Mouse (Mus musculus) embryonic facial prominence, embryonic 12.5 days (tissue): ENCODE measurements around the gene Palmd. TPM values are rescaled to one million over a fixed set of nuclear protein-coding genes. Genes with fewer than 3 reads are reported as not detected.
A peak's percentile ranks its signal among the peaks of the same experiment; 100 is the strongest.

Source experiments
- ATAC-seq: fragments of 200-750 bp; cut with Nextera tagmentation; 2 replicates; pipeline ENCODE4 v1.8.0; 2017; ENCODE audit not compliant: insufficient number of reproducible peaks, insufficient read depth, low FRiP score, low TSS enrichment
- H3K27ac ChIP-seq: fragments of 300-500 bp; sonication (generic); 2 replicates; pipeline ENCODE4 v1.5.1; 2016; ENCODE audit warnings: mild to moderate bottlenecking
- H3K27me3 ChIP-seq: fragments of 300-500 bp; sonication (generic); 2 replicates; pipeline ENCODE4 v1.6.1; 2016; ENCODE audit warnings: mild to moderate bottlenecking, moderate library complexity
- H3K36me3 ChIP-seq: fragments of 300-500 bp; sonication (generic); 2 replicates; pipeline ENCODE4 v1.6.1; 2016; ENCODE audit warnings: mild to moderate bottlenecking
- H3K4me1 ChIP-seq: fragments of 300-500 bp; sonication (generic); 2 replicates; pipeline ENCODE4 v1.6.1; 2016
- H3K4me2 ChIP-seq: fragments of 300-500 bp; sonication (generic); replicated peaks from 2 replicates; pipeline ENCODE4 v1.6.1; 2016; ENCODE audit warnings: mild to moderate bottlenecking, moderate library complexity
- H3K4me3 ChIP-seq: fragments of 300-500 bp; sonication (generic); 2 replicates; pipeline ENCODE4 v1.5.1; 2016; ENCODE audit warnings: mild to moderate bottlenecking
- H3K9ac ChIP-seq: fragments of 300-500 bp; sonication (generic); 2 replicates; pipeline ENCODE4 v1.6.1; 2016; ENCODE audit warnings: mild to moderate bottlenecking, moderate library complexity
- H3K9me3 ChIP-seq: fragments of 300-500 bp; sonication (generic); 2 replicates; pipeline ENCODE4 v1.6.1; 2016; ENCODE audit warnings: mild to moderate bottlenecking, moderate library complexity
- WGBS: fragments of 180-500 bp; shearing (Covaris S2); methylation state at CpG from one replicate; pipeline ENCODE4 v1.1.7; 2016; 5-methylcytosine and 5-hydroxymethylcytosine counted together
- polyA plus RNA-seq: library from polyadenylated mRNA; unstranded; fragments of >200 nt; fragmentation: Nextera tagmentation; extraction: Ambion mirVana; gene quantifications from 2 replicates; pipeline ENCODE4 v1.2.1, GENCODE M21; 2016

Gene Palmd
- 6.5 and 7.3 TPM in 2 replicates for polyA plus RNA-seq

DNA sequence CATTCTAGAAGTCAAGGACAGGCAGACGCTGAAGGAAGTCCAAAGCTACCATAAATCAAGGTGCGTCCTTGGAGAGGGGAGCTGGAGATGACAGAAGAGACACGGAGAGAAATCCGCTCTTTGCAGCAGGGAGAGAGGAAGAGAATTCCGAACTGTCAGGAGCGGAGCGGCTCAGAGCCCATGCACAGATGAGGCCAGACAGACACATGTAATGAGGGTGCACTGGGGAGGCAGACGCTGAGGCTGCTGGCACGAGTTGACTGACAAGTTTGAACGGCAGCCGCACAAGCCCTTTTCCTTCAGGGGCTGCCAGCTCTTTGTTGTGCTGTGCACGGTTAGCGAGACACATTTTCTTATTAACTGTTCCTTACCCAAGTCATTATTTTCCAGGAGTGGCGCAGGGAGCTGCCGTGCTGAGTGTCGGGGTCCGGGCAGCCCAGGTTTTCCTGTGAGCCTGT, at the start of gene Palmd:
Gene Palmd (minus strand): TSS at position 448 of the 458 bp plus-strand sequence.
- ATAC-seq: peak; percentile 78
- Histone ChIP-seq H3K4me2 (peak within 1 kb of the TSS; percentile 62), H3K4me3 (peak within 1 kb of the TSS; percentile 39), H3K27ac (no peak within 1 kb of the TSS), H3K36me3 (no peaks in the 10 kb centered on the region), H3K27me3 (no peaks in the 10 kb centered on the region), H3K9me3 (no peaks in the 10 kb centered on the region), H3K4me1 (0 out of 2 replicates have a peak, but pooled peaks cover 5% of the 10 kb centered on the region), H3K9ac (peak within 1 kb of the TSS; percentile 38)
- 3% methylated on average over 17 of the region's 17 CpGs for WGBS

DNA sequence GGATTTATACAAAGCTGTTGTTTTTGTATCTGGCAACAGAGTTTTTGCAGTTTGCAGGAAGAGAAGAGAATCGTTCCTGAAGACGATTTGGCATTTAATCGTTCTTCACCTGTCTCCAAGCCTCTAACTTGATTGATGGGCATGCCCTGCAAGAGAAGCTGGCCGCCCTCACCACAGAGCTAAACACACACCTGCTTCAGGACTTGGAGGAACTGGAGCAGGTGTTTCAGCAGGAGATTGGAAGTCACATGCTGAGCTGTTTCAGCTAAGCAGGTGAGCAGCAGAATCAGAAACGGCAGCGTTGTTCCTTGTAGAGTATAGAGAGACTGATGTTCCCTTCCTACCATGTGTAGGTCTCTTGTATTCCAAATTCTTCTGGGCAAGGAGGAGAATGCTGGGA, 41.4 kb upstream of the Palmd start:
- no peak for ATAC-seq
- 81% methylated on average over 6 of the region's 6 CpGs for WGBS

DNA sequence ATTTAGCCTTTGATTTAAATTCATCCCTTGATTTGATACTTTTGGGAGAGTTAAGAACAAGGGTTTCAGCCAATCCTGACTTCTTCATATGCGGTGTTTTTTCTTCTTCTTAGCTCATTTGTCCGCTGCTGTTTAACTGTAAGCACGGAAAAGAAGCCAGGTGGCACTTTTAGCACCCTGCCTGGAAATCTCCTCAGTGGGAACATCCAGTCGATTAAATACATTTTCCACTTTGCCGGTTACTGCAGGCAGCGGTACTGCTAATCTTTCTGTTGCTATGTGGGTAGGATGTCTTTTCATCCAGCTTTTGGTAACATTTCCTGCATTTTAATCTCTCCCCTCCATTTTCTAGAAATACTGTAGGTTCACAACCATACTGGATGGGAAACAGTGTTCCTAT, 38.6 kb upstream of the Palmd start:
- Histone ChIP-seq H3K9ac (no peak overlapping the region), H3K27me3 (no peaks in the 10 kb centered on the region), H3K4me3 (no peak overlapping the region), H3K4me1 (no peaks in the 10 kb centered on the region), H3K9me3 (no peaks in the 10 kb centered on the region), H3K36me3 (no peaks in the 10 kb centered on the region), H3K27ac (no peak overlapping the region), H3K4me2 (no peak overlapping the region)
- 90% methylated on average over 6 of the region's 6 CpGs for WGBS
- no peak for ATAC-seq

More for the DNA sequence above, 41.4 kb upstream of the Palmd start:
- Histone ChIP-seq H3K27ac (no peak overlapping the region), H3K9ac (no peak overlapping the region), H3K4me3 (no peak overlapping the region), H3K4me1 (no peaks in the 10 kb centered on the region), H3K9me3 (no peaks in the 10 kb centered on the region), H3K36me3 (no peaks in the 10 kb centered on the region), H3K4me2 (no peak overlapping the region), H3K27me3 (no peaks in the 10 kb centered on the region)

DNA sequence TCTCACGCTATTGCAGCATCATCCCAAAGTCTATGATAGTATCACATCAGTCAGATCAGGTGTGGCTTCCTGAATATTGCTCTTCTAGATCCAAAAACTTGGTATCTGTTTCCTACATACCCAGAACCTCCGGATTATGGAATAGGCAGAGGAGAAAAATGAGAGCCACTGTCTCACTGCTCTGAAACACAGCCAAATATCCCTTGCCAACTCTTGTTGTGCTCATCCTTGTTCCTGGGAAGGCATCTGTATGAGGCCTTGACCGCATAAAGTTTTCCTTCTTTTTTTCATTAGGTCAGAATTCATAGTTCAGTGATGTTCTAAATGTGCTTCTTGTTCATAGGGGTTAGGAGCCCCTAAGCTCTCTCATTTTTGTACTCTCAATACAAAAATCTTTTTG, 37.8 kb upstream of the Palmd start:
- ATAC-seq: no peak
- Histone ChIP-seq H3K36me3 (no peaks in the 10 kb centered on the region), H3K27ac (no peak overlapping the region), H3K4me3 (no peak overlapping the region), H3K4me1 (no peaks in the 10 kb centered on the region), H3K4me2 (no peak overlapping the region), H3K9me3 (no peaks in the 10 kb centered on the region), H3K27me3 (no peaks in the 10 kb centered on the region), H3K9ac (no peak overlapping the region)
- WGBS: 90% methylated on average over 3 of the region's 3 CpGs

DNA sequence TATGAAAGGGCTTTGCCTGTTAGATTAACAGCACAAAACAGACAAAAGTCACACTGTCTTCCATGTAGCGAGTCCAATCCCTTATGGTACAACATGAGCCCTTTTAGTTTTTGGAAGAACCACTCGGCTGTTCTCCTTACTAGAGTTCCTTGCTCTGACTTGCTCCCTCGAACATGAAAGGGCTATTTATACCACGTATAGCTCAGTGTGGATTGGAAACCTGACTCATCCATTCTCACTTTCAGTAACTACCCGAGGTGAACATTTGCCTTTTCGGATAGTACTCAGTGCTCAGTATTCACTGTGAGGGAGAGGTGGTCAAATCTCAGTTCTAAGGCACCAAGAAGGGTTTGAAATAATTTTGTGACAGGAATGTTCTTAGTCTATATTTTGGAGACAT, 34.6 kb upstream of the Palmd start:
- H3K4me1 ChIP-seq: no peaks in the 10 kb centered on the region
- no peak overlapping the region for H3K9ac ChIP-seq
- no peak overlapping the region for H3K4me2 ChIP-seq
- H3K9me3 ChIP-seq: no peaks in the 10 kb centered on the region
- no peaks in the 10 kb centered on the region for H3K27me3 ChIP-seq
- H3K36me3 ChIP-seq: no peaks in the 10 kb centered on the region
- H3K4me3 ChIP-seq: no peak overlapping the region
- no peak overlapping the region for H3K27ac ChIP-seq
- WGBS: 66% methylated on average over 6 of the region's 6 CpGs
- no peak for ATAC-seq

DNA sequence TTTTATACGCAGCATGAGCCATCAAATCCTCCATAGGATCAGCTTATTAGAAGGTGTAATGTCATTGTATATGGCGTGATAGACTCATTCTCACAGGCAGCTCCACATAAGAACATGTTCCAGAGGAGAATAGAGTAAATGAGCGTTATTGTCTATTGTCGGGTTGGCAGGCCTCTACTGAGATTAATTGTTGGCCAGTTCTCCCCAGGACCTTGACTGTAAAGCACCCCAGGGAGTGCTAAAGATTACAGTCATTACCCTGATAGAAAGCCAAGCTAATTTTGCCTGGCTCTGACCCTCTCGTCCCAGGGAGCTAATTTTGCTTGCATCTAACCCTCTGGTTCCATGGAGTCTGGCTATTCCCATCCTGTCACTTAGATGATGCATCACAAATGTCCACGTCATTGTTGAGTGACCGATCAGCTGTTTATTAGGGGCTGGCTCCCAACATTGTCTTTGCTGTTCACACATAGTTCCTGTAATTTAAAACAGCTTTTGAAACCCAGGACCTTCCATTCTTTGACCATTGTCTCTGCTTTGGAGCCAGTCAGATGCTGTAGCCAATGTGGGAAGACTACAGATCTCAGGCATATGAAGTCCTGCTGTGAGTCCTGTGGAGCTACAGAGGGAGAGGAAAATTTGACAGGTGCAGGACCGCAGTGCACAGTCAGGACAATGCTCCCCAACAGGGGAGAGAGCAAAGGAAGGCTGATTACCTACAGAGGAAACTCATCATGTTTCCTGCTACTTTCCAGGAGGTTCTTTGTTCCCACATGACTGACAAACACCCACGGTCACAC, 33.1 kb upstream of the Palmd start:
- H3K27me3 ChIP-seq: no peaks in the 10 kb centered on the region
- H3K36me3 ChIP-seq: no peaks in the 10 kb centered on the region
- WGBS: 56% methylated on average over 9 of the region's 9 CpGs
- no peak for ATAC-seq
- H3K4me3 ChIP-seq: no peak overlapping the region
- H3K9ac ChIP-seq: no peak overlapping the region
- H3K9me3 ChIP-seq: no peaks in the 10 kb centered on the region
- H3K4me1 ChIP-seq: no peaks in the 10 kb centered on the region
- no peak overlapping the region for H3K27ac ChIP-seq
- no peak overlapping the region for H3K4me2 ChIP-seq

DNA sequence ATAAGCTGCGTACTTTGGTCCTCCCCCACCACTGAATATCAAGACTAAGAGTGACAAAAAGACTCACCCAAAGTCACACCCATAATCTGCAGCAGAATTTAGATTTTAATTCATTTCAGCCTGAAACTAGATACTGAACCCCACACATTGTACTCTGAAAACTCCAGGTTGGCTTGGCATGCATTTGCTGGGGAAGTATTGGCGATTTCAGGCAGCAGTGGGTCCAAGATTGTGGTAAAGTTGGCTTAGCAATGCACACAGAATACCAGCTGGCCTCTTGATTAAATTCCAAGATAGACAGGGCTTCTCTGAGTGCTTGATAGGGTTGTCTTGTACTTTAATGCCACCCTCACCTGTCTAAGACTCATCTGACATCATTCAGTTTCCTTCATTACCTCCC, 24.2 kb upstream of the Palmd start:
- Histone ChIP-seq H3K27me3 (no peaks in the 10 kb centered on the region), H3K9me3 (no peaks in the 10 kb centered on the region), H3K4me1 (no peaks in the 10 kb centered on the region), H3K4me2 (no peak overlapping the region), H3K9ac (no peak overlapping the region), H3K4me3 (no peak overlapping the region), H3K36me3 (no peaks in the 10 kb centered on the region), H3K27ac (no peak overlapping the region)
- ATAC-seq: no peak
- whole genome bisulfite sequencing: 84% methylated on average over 2 of the region's 2 CpGs

DNA sequence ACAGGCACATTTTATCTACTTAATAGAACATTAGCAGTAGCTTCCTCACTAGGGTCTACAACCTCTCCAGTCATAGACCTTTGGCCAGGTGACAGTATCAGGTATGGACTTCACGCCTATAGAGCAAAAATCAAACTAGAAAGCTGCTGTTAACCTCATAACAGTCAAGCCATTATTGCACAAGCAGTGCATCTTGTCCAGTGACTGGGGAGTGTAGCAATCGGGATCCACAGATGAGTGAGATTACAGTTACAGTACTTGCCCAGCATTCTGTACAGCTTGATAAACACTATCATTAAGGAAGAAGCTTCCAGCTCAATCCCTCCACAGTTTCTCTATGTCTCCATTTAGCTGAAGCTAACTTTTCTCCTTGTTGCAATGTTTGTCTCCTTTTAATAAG, 22.4 kb upstream of the Palmd start:
- H3K27ac ChIP-seq: no peak overlapping the region
- H3K27me3 ChIP-seq: no peaks in the 10 kb centered on the region
- H3K4me1 ChIP-seq: no peaks in the 10 kb centered on the region
- WGBS: 89% methylated on average over 2 of the region's 2 CpGs
- H3K4me2 ChIP-seq: no peak overlapping the region
- no peaks in the 10 kb centered on the region for H3K9me3 ChIP-seq
- no peak overlapping the region for H3K4me3 ChIP-seq
- ATAC-seq: no peak
- H3K9ac ChIP-seq: no peak overlapping the region
- no peaks in the 10 kb centered on the region for H3K36me3 ChIP-seq

DNA sequence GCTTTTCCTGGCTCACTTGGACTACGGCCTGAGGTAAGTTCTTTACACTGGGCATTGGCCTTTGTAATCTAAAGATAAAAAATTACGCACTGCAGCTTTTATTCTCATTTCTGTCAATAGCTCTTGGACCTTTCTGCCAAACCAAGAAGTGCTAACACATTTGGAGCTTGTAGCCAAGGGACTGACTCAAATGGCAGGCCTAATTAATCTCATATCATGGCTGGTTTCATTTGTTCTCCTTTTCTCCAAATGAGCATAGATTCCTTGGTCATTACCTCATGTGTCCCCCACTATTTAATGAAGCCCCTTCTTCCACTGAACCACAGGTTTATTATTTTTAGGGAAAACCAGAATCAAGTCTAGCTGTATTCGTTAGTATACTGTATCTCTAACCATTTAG, 19.4 kb upstream of the Palmd start:
- no peaks in the 10 kb centered on the region for H3K9me3 ChIP-seq
- no peak overlapping the region for H3K4me2 ChIP-seq
- H3K9ac ChIP-seq: no peak overlapping the region
- no peak for ATAC-seq
- H3K27me3 ChIP-seq: no peaks in the 10 kb centered on the region
- 86% methylated on average over 3 of the region's 3 CpGs for WGBS
- H3K27ac ChIP-seq: no peak overlapping the region
- H3K36me3 ChIP-seq: no peaks in the 10 kb centered on the region
- H3K4me1 ChIP-seq: no peaks in the 10 kb centered on the region
- no peak overlapping the region for H3K4me3 ChIP-seq

DNA sequence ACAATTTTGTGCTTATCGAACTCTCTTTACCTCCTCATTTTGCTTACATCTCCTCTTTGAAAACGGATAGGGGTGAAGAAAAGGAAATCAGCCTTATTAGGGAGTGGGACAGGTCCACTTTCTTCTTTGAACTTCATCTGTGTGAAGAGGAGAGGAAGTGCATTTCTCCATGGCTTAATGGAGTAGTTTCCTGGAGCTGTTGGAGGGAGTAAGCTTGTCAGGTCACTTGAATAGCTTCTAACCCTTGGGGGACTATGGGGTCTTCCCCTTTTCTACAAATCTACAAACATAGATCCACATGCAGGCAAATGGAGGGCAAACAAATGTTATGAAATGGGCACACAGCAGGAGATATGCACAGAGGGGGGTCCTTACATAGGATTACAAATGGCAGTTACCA, 17.7 kb upstream of the Palmd start:
- 48% methylated on average over 2 of the region's 2 CpGs for WGBS
- Histone ChIP-seq H3K27ac (no peak overlapping the region), H3K27me3 (no peaks in the 10 kb centered on the region), H3K4me2 (no peak overlapping the region), H3K9me3 (no peaks in the 10 kb centered on the region), H3K9ac (no peak overlapping the region), H3K4me1 (no peaks in the 10 kb centered on the region), H3K36me3 (no peaks in the 10 kb centered on the region), H3K4me3 (no peak overlapping the region)
- no peak for ATAC-seq

DNA sequence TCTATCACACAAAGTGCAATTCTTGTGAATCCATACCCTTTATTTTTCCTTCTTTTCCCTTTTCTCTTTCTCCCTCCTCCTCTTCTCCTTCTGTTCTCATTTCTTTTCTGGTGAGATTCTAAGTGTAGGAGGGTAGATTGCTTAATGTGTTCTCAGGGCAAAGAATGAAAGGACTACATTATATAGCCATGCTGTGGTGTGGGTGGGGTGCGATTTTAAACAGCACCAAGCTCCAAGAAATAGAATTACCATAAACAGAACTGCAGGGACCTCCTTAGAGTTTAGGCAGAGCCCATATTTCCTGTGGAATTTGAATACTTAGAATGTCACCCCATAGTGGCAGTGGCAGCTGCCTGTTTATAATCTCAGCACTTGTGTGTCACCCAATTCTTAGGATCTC, 17.0 kb upstream of the Palmd start:
- Histone ChIP-seq H3K4me3 (no peak overlapping the region), H3K9ac (no peak overlapping the region), H3K36me3 (no peaks in the 10 kb centered on the region), H3K27me3 (no peaks in the 10 kb centered on the region), H3K4me1 (no peaks in the 10 kb centered on the region), H3K4me2 (no peak overlapping the region), H3K27ac (no peak overlapping the region), H3K9me3 (no peaks in the 10 kb centered on the region)
- ATAC-seq: no peak
- WGBS: 71% methylated on average over 1 of the region's 1 CpGs

DNA sequence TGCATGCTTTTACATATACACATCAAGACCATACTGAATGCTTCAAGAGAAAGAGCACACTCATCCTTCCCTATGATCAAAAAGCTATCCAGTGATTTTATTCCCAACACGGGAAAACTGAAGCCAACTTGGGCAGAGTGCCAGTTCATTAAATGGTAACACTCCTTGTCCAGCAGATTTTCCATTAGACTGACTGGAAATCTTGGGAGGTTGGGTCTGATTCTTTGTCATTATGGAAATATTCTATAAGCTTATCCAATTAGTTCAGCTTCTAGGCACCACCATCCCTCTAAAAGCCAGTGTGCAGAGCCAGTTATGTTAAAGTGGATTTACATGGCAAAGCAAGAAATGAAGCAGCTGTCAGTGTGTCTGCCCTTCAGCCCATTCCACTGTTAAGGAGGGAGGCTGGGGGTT, 16.3 kb upstream of the Palmd start:
- Histone ChIP-seq H3K27me3 (no peaks in the 10 kb centered on the region), H3K9ac (no peak overlapping the region), H3K9me3 (no peaks in the 10 kb centered on the region), H3K36me3 (no peaks in the 10 kb centered on the region), H3K4me2 (no peak overlapping the region), H3K27ac (no peak overlapping the region), H3K4me1 (no peaks in the 10 kb centered on the region), H3K4me3 (no peak overlapping the region)
- 43% methylated on average over 1 of the region's 1 CpGs for WGBS
- no peak for ATAC-seq
